Mouse (Mus musculus) adrenal gland, postnatal 4 days (tissue): ENCODE results near the gene Rab3ip. TPM values are rescaled to one million over a fixed set of nuclear protein-coding genes. Genes with fewer than 3 reads are reported as not detected.

Experiments
- DNase-seq, 2 experiments: peaks; one replicate each; pipeline ENCODE4 v3.0.0; 2021 to 2022; ENCODE audit warnings: low spot score in 2 of 2, mixed read lengths in 2 of 2
- total RNA-seq, 2 experiments: library from RNA; stranded (reverse); gene quantifications; 2 replicates each; pipeline ENCODE4 v1.2.3; 2021

Rab3ip gene
- total RNA-seq, 2 experiments from 2014 or later: 37.1 to 53.9 TPM

GRCm38 (mm10) chr10:116923651-116924495 is 26.7 kb downstream of the Rab3ip start:
- no peak for DNase-seq

- no peak for DNase-seq
Measured at GRCm38 (mm10) chr10:116922161-116922560, 28.4 kb downstream of the Rab3ip start.

GRCm38 (mm10) chr10:116921416-116921815 is 29.2 kb downstream of the Rab3ip start:
- no peak for DNase-seq

GRCm38 (mm10) chr10:116920641-116921040 is 29.9 kb downstream of the Rab3ip start:
- no peak for DNase-seq

- no peak for DNase-seq
Measured at GRCm38 (mm10) chr10:116919368-116920317, 30.9 kb downstream of the Rab3ip start.

- DNase-seq: no peak
Measured at GRCm38 (mm10) chr10:116916581-116916980, 34.0 kb downstream of the Rab3ip start.

- no peak for DNase-seq
Measured at GRCm38 (mm10) chr10:116915286-116915685, 35.3 kb downstream of the Rab3ip start.

- peak; percentile 21 to 27 for DNase-seq
Measured at GRCm38 (mm10) chr10:116914586-116914985, 36.0 kb downstream of the Rab3ip start.

- DNase-seq: no peak
Measured at GRCm38 (mm10) chr10:116913647-116914273, 36.8 kb downstream of the Rab3ip start.

GRCm38 (mm10) chr10:116912850-116913249 is 37.7 kb downstream of the Rab3ip start:
- no peak for DNase-seq

- DNase-seq: no peak
Measured at GRCm38 (mm10) chr10:116908901-116909642, 41.5 kb downstream of the Rab3ip start.

GRCm38 (mm10) chr10:116906794-116907193 is 43.8 kb downstream of the Rab3ip start:
- no peak for DNase-seq

- no peak for DNase-seq
Measured at GRCm38 (mm10) chr10:116904503-116904908, 46.1 kb downstream of the Rab3ip start.

GRCm38 (mm10) chr10:116896336-116897177 is 54.0 kb downstream of the Rab3ip start, which contains the start of gene Myrfl:
TSS of gene Myrfl (minus strand) at chr10:116896919.
- no peak for DNase-seq

GRCm38 (mm10) chr10:116895108-116895833 is 55.3 kb downstream of the Rab3ip start:
- no peak for DNase-seq

- DNase-seq: no peak
Measured at GRCm38 (mm10) chr10:116894540-116894939, 56.0 kb downstream of the Rab3ip start.

GRCm38 (mm10) chr10:116893753-116894152 is 56.8 kb downstream of the Rab3ip start:
- peak in 1 of 2 experiments; percentile 19 for DNase-seq

- no peak for DNase-seq
Measured at GRCm38 (mm10) chr10:116890587-116890986, 60.0 kb downstream of the Rab3ip start.

GRCm38 (mm10) chr10:116884552-116884951 is 66.0 kb downstream of the Rab3ip start:
- DNase-seq: no peak
